Mouse (Mus musculus): ENCODE measurements around the gene Orc5. TPM values are rescaled to one million over a fixed set of nuclear protein-coding genes. Genes with fewer than 3 reads are reported as not detected.

Gene Orc5
- polyA plus RNA-seq, 1 experiment: 4.1 TPM

DNA sequence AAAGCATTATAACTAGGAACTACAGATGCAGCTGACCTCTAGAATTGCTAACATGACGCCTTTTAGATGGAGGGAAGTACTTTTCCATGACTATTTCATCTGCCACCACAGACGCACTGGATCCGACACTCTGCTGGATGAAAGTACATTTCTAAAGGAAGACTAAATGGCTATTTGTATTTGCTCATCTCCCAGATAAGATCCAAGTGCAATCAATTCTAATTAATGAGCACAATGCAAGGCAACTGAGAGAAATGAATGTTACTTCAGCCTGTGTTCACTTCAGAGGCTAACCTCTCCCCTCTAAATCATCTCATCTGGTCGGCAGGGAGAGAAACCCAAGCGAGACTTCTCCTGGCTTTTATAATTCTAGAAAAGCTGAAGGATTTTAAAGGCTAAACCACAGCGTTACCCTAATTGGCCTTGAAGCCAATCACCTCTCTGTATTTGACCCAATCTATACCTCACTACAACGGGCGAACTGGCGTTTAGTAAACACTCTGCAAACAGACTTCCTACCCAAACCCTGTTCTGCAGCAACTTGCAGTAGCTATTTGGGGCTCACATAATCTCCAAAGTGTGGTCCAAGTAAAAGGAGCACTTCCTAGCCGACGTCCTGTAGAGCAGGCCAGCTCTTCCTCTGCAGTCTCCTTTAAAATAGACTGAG lies 730 bp downstream of the Orc5 start:
- no peak for TF ChIP-seq GATA1 (IDR thresholded peaks at IDR 0.05; ENCODE audit: low read length)

DNA sequence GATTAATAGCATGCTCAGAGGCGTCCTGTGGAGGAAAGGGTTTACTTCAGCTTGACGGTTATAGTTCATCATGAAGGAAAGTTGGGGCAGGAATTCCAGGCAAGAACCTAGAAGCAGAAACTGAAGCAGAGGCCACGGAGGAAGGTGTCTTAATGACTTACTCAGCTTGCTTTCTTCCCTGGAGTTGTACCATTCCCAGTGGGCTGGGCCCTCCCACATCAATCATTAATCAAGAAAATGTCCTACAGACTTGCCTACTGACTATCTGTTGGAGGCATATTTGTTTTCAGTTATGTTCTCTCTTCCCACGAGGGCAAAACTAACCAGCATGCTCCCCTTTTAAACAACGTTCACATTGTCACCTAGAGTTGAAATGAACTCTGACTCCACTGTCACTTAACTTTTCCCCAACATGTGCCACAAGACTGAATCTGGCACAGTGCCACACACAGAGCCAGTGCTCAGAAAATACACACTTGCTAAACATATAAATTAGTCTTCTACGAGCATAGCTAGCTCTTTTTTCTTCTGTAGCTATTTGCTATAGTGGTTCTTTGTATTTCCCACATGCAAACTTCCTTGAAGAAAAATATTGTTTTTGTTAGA lies 1.6 kb downstream of the Orc5 start:
- TF ChIP-seq GATA1 (IDR thresholded peaks at IDR 0.05; ENCODE audit: low read length): no peak

DNA sequence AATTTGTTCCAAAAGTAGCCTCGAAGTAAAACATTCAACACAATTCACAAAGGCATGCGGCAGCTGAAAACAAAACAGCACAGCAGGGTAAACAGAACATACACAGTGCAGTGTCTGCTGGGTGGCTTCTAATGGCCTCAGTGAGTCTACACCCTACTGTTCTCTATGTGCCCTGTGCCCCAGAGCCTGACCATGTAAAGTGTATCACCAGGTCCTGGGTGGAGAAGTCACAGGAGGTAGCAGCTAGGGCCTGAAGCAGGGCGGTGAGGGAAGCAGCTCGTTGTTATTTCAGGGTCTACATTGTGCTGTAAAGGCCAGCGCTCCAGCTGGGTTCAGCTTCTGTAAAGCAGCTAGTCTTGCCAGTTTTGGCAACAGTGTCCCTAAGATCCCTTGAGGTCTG lies 3.7 kb downstream of the Orc5 start:
- TF ChIP-seq GATA1 (IDR thresholded peaks at IDR 0.05; ENCODE audit: low read length): no peak

DNA sequence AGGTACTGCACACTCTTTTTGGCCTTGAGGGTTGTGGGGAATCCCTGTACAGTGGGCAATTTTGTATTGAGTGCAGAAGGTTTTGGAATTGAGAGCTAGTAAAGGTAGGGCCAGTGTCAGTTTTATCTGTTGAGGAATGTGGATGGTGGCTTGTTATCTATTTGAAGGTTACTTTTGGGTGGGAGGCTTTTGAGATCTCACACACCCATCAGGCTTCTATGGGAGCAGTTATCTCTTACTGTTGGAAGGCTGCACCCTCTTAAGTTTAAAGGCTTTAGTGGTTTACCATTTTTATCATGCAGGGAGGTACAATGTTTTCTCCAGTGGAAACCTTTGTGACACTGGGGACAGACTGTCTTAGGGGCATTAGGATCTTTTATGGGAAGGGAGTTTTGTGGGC lies 4.9 kb downstream of the Orc5 start:
- TF ChIP-seq GATA1 (IDR thresholded peaks at IDR 0.05; ENCODE audit: low read length): peak; percentile 65

DNA sequence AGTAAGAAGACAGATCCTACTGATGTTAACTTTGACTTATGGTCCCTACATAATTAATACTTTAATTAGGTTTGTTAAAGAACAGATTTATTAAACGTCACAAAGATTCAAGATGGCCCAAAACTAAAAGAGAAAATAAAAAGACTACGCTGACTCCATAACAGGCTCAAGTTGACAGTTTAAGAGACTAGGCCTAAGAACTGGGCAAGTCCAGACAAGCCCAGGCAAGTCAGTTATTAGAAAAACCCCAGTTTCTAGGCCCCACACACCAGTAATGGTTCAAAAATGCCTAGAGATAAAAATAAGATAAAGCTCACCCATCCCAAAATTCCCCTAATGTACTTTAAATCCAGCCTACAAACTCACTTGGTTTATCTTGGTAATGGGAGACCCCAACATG lies 7.6 kb downstream of the Orc5 start:
- no peak for TF ChIP-seq GATA1 (IDR thresholded peaks at IDR 0.05; ENCODE audit: low read length)

DNA sequence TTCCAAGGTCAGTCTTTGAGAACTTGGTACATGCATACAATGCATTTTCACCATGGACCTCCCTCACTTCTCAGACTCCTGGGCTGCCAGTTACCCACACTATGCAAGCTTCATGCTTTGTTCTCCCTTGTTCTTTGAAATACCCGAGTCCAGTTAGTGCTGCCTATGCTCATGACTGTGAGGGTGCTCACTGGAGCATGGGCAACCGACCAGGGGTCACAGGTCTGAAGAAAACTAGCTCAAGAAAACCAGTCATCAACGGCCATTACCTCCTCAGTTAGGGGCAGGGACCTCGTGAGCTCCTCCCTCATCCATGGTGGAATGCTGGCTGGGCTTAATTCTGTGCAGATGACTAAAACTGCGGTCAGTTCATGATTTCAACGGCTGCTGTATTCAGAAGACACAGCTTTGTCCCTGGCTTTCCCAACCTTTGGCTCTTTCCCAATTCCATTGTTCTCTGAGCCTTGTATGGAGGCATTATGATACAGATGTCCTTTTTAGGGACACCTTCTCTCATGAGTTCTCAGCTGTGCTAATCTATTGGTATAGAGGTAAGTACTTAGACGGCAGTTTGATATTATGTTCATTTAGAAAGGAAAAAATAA lies 11.1 kb downstream of the Orc5 start:
- no peak for TF ChIP-seq GATA1 (IDR thresholded peaks at IDR 0.05; ENCODE audit: low read length)

DNA sequence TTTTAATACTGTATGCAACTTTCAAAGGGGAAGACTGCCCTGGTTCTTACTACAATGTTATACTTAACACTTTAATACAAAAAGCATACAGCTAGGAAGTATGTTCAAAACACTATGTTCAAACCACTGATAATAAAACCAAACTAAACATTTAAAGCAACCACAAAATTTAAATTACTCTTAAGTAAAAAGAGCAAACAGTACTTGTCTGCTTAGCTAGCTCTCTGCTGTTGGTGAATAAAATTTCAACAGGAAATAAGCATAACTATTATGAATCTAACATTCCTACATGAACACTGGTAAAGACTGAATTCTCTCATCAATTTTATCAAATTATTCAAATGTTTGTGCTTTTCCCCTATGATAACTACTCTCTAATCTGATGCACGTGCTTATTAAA lies 13.5 kb downstream of the Orc5 start:
- no peak for TF ChIP-seq GATA1 (IDR thresholded peaks at IDR 0.05; ENCODE audit: low read length)

DNA sequence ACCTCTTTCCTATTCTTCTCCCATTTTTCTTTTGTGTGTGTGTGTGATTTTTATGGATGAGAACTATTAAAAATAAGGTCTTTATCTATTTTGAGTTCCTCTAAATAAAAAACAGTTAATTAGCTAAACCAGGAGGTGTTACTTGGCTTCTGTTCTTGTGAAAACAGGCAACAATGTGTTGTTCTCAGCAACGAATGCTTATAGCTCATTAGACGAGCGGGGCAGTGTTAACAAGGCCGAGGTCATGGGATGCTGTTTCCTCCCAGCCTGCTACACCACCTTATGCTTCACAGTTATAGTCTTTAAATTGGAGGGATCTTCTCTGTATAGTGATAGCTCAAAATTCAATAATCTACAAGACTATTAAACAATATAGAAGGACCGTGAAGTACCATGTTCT lies 17.7 kb downstream of the Orc5 start:
- TF ChIP-seq GATA1 (IDR thresholded peaks at IDR 0.05; ENCODE audit: low read length): no peak

DNA sequence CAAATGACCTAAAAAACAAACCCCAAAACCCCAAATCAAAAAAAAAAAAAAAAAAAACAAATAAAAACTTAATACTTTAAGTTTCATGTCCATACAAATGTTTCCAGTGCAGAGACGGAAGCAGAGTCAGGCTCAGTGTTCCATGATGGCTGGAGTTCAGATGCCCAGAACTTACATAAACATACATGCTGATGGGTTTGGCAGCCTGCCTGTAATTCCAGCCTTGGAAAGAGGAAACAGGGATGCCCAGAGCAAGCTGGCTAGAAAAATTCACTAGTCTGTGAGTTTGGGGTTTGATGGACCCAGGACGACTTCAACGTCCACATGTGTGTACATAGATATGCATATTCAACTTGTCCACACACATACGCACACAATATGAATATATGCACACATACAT lies 27.6 kb downstream of the Orc5 start:
- no peak for TF ChIP-seq GATA1 (IDR thresholded peaks at IDR 0.05; ENCODE audit: low read length)

DNA sequence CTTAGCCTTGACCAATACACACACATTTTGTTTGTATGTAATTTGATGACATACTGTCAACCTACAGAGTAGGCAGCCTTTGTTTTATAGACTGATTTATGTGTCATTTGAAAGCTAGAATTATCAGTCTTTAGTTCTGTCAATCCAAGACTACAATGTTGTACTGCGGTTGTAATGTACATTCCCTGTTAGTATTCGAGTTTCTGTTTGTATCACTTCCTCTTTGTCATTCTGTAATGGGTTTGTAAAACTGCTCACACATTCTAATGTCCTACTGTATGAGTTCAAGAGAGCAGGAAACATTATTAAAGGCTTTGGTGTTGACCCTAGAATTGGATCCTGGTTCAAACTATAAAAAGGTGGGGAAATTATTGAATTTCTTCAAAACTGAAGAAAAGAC lies 30.5 kb downstream of the Orc5 start:
- no peak for TF ChIP-seq GATA1 (IDR thresholded peaks at IDR 0.05; ENCODE audit: low read length)

DNA sequence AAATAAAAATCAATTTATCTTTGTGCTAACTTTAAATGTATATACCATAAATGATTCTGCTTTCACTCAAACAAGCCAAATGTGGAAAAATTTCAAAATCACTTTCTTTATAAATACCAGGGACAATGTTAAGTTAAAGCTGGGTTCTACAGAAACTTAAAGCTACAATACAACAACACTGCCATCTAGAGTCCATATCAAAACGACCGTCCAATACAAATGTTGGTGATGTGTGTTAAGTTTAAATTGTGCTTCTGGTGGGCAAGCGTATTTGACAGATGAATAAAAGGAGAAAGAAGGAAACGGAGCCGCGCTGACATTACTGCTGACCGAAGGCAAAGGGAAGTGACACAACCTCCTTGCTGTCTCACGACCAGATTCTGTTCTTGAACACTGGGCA lies 38.4 kb downstream of the Orc5 start:
- no peak for TF ChIP-seq GATA1 (IDR thresholded peaks at IDR 0.05; ENCODE audit: low read length)

DNA sequence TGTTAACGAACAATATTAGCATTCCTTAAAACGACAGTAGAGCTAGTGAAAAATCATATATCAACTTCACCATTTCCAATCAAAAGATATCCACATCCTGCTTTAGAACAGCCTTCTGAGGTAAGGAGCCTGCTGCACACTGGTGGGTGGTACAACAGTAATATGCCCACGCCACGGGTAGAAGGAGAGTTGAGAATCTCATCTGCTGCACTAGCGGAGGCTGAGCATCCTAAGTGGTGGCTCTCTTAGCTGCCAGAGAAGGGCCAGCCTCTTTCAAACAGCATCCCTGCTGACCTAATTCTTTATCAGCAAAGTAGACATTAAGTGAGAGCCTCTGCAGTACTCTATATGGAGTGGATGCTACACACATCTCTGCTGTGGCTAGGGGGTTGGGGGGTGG lies 41.7 kb downstream of the Orc5 start:
- TF ChIP-seq GATA1 (IDR thresholded peaks at IDR 0.05; ENCODE audit: low read length): no peak

DNA sequence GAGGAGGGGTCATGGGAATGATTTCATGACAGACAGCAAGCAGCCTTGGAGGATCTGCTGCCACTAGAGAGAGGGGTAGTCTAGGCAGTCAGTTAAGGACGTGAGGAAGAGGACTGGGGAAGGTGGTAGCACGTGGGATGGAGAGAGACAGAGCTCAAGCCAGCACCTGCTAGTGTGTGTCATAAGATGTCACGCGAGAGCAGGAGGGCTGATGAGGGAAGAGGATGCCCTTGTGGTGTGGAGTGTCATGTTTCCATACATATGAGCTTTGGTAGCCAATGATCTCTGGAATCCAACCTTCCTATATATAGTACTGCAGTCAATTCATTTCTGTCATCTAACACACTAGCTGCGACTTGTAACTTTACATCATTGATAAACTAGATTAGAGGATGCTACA lies 50.8 kb downstream of the Orc5 start:
- TF ChIP-seq GATA1 (IDR thresholded peaks at IDR 0.05; ENCODE audit: low read length): no peak

DNA sequence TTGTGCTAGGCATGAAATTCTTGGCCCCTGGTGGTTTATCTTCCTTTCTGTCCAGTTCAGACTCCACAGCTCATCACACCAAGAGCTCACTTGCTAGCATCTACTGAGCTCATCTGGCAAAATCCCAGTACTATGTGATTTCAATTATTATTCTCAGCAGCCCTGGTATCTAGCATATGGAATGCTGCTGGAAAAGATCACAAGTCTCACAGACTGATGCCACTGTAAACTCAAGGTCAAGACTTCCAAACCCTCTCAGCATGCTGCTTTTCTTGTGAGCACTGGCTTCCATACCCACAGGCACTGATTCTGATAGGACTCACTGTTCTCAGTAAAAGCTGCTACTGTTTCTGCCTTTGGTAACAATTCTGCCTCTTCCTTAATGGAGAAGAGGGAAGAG lies 59.1 kb downstream of the Orc5 start:
- no peak for TF ChIP-seq GATA1 (IDR thresholded peaks at IDR 0.05; ENCODE audit: low read length)

DNA sequence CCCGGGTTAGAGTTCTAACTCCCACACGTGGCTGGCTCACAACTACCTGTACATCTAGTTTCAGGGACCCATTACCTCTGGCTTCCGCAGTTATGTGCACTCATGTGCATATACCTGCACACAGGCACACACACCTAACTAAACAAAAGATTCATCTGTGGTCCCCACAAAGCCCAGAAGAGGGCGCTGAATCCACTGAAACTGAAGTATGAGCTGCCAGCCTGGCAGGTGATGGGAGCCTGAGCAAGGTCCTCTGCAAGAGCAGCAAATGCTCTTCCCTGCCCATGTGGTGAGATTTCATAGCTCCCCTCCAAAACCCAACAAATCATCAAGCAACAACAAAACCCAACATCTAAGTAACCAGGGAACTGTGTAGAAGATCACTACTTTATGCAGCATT lies 61.1 kb downstream of the Orc5 start:
- TF ChIP-seq GATA1 (IDR thresholded peaks at IDR 0.05; ENCODE audit: low read length): no peak

DNA sequence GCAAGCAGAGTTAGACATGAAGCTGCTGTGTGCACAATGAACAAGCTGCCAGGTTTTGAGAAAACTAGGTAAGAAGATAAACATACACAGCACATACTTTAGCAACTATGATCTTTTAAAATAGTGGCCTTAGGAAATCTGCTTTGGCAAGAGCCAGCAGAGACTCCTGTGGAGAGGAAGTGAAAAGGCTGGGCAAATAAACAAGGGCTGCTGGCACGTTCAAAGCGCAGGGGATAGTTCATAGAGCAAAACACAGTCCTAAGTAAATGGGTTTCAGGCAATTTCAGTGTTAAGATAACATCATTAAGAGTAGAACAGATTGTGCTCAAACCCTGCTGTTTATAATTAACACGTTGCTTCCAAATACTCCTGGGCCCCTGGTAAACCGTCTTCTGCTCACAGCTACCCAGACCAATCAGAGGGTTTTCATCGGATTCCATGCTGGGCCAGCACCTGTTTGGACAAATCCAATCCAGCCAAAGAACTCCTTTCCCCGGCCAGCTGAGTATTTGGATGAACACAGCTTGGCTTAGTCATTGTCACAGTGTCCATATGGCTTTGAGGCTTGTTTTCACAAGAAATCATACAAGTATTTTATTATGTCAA lies 63.5 kb downstream of the Orc5 start:
- TF ChIP-seq GATA1 (IDR thresholded peaks at IDR 0.05; ENCODE audit: low read length): no peak

DNA sequence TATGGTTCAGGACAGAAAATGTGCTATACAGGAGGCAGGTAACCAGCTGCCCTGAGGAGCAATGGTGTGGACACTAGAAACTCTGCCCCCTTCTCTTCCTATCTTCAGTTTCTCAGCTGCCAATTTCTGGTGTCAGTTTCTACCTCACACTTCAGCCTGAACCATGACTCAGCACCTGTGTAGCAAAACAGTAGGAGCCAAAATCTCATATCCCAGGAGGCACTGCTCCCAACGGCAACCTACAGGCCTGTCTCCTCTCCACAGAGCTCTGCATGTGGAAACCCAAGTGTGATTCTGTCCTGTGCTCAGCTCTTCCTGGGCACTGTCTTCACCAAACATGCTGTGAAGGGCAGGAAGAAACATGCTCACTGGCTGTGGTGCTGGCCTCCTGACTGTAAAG lies 64.5 kb downstream of the Orc5 start:
- no peak for TF ChIP-seq GATA1 (IDR thresholded peaks at IDR 0.05; ENCODE audit: low read length)

Data from G1E-ER4 (cell line).